In genomic region chr11:32591921-32592850, GRCm38 (mm10) we compare ENCODE assay signal across 9 mouse cellular contexts. TPM values are rescaled to one million over a fixed set of nuclear protein-coding genes. Genes with fewer than 3 reads are reported as not detected.
A peak's percentile ranks its signal among the peaks of the same experiment; 100 is the strongest.
DNase-seq lines count a peak whose midpoint lies in the region; ATAC-seq and TF ChIP-seq lines count a peak whose summit lies in the region.
"Had no signal": no experiment of that assay in that cellular context is flagged by ENCODE, and none has a peak within 500 bp of the region (broad histone marks: within the 10 kb centered on the region; RNA-seq: fewer than 3 reads in every experiment).

No protein-coding gene starts in this region.

- H3K27me3 ChIP-seq in liver, adult 2 months (ENCODE audit: control insufficient read depth, insufficient read depth, low read length), result no peaks in the 10 kb centered on the region
- no peaks in the 10 kb centered on the region for H3K27me3 ChIP-seq in liver, embryonic 11.5 days (replicated peaks; ENCODE audit: control insufficient read depth, insufficient read depth, low read length)
- no peaks in the 10 kb centered on the region for H3K27me3 ChIP-seq in liver, postnatal 0 days (ENCODE audit: insufficient read depth, low read length)
- H3K27me3 ChIP-seq: limb, embryonic 15.5 days had no signal

- no peaks in the 10 kb centered on the region for H3K36me3 ChIP-seq in liver, adult 2 months (ENCODE audit: control insufficient read depth, insufficient read depth, low read length)
- no peaks in the 10 kb centered on the region for H3K36me3 ChIP-seq in liver, embryonic 11.5 days (ENCODE audit: control insufficient read depth, insufficient read depth, low read length)
- peaks cover 16% of the 10 kb centered on the region for H3K36me3 ChIP-seq in liver, postnatal 0 days (replicated peaks; ENCODE audit: insufficient read depth, low read length)
- H3K36me3 ChIP-seq: limb, embryonic 15.5 days had no signal

- TF ChIP-seq POLR2A in liver, adult 2 months (IDR thresholded peaks at IDR 0.05; ENCODE audit: extremely low read depth, insufficient read depth, low read length), result no peak

- peak; percentile 24 to 40 for DNase-seq in adrenal gland, postnatal 36 days
- DNase-seq in adrenal gland, adult (ENCODE audit: inconsistent age in 2 of 2, low spot score in 1 of 2), result no peak
- no peak for DNase-seq in liver, adult 2 months (ENCODE audit: extremely low read depth, low read depth, low spot score)
- DNase-seq in liver, embryonic 11.5 days (ENCODE audit: low spot score), result no peak
- DNase-seq in liver, postnatal 0 days, result no peak
- no peak for DNase-seq in urinary bladder, postnatal 36 days (ENCODE audit: low spot score in 2 of 2)
- no peak for DNase-seq in heart, adult 11 months

- no peaks in the 10 kb centered on the region for H3K79me2 ChIP-seq in liver, adult 2 months (ENCODE audit: control insufficient read depth, insufficient read depth, low read length)

- peak; percentile 49 for TF ChIP-seq CTCF in liver, adult 2 months (IDR thresholded peaks at IDR 0.05; ENCODE audit: low read depth, low read length)
- TF ChIP-seq CTCF in liver, postnatal 0 days (IDR thresholded peaks at IDR 0.05; ENCODE audit: low read depth), result peak; percentile 60

- H3K9ac ChIP-seq in liver, adult 2 months (ENCODE audit: low read depth, low read length), result no peak overlapping the region
- no peak overlapping the region for H3K9ac ChIP-seq in liver, embryonic 11.5 days (ENCODE audit: low read depth, low read length)
- H3K9ac ChIP-seq in liver, postnatal 0 days (replicated peaks), result no peak overlapping the region
- H3K9ac ChIP-seq: limb, embryonic 15.5 days had no signal

- H3K4me3 ChIP-seq in liver, adult 2 months (ENCODE audit: insufficient read depth, low read depth, low read length), result no peak overlapping the region
- no peak overlapping the region for H3K4me3 ChIP-seq in liver, embryonic 11.5 days (ENCODE audit: low read depth, low read length)
- H3K4me3 ChIP-seq in liver, postnatal 0 days (ENCODE audit: low read depth, low read length), result no peak overlapping the region
- H3K4me3 ChIP-seq: limb, embryonic 15.5 days had no signal

- TF ChIP-seq EP300 in liver, postnatal 0 days (IDR thresholded peaks at IDR 0.05; ENCODE audit: low read depth), result no peak

- WGBS in liver, adult 2 months, result 87% methylated on average over 12 of the region's 12 CpGs
- 73% methylated on average over 12 of the region's 12 CpGs for WGBS in liver, embryonic 11.5 days
- 71% methylated on average over 12 of the region's 12 CpGs for WGBS in liver, postnatal 0 days (ENCODE audit: insufficient replicate concordance)

- no peak overlapping the region for H3K4me2 ChIP-seq in liver, embryonic 11.5 days
- H3K4me2 ChIP-seq in liver, postnatal 0 days (ENCODE audit: low read depth, low read length), result no peak overlapping the region
- H3K4me2 ChIP-seq: limb, embryonic 15.5 days had no signal

- H3K4me1 ChIP-seq in liver, adult 2 months (ENCODE audit: control insufficient read depth, insufficient read depth, low read length), result no peaks in the 10 kb centered on the region
- peaks cover 4% of the 10 kb centered on the region; the same call in 1 of the 2 replicates for H3K4me1 ChIP-seq in liver, embryonic 11.5 days (replicated peaks; ENCODE audit: control insufficient read depth, insufficient read depth, low read length)
- no peaks in the 10 kb centered on the region for H3K4me1 ChIP-seq in liver, postnatal 0 days (ENCODE audit: insufficient read depth)

- no peaks in the 10 kb centered on the region for H3K9me3 ChIP-seq in liver, embryonic 11.5 days (ENCODE audit: control insufficient read depth, low read length)
- H3K9me3 ChIP-seq in liver, postnatal 0 days (ENCODE audit: low read length), result 0 out of 2 replicates have a peak, but pooled peaks cover 3% of the 10 kb centered on the region
- H3K9me3 ChIP-seq: limb, embryonic 15.5 days had no signal

- ATAC-seq in liver, embryonic 11.5 days (replicated peaks; ENCODE audit: low FRiP score), result no peak
- ATAC-seq in cerebellum, adult (ENCODE audit: insufficient number of reproducible peaks, low FRiP score, low TSS enrichment), result peak; percentile 86
- ATAC-seq in liver, postnatal 0 days, result no peak

- no peak overlapping the region for H3K27ac ChIP-seq in liver, adult 2 months (replicated peaks; ENCODE audit: insufficient read depth, low read depth, low read length)
- H3K27ac ChIP-seq in liver, embryonic 11.5 days (ENCODE audit: low read depth, low read length), result no peak overlapping the region
- no peak overlapping the region for H3K27ac ChIP-seq in liver, postnatal 0 days (ENCODE audit: low read depth)
- H3K27ac ChIP-seq: limb, embryonic 15.5 days had no signal

RNA-seq across cellular contexts. Expression of gene Fbxw11, which starts 50.3 kb away (rescaled TPM):
- total RNA-seq in adrenal gland, postnatal 36 days (2021), result 100 to 1,000 TPM; 107 to 111 TPM
- 20.8 and 27.4 TPM in 2 replicates for total RNA-seq in liver, adult 2 months (2014; rRNA removed)
- polyA plus RNA-seq in liver, adult 2 months (2012; rRNA removed), result 20.3 and 22.5 TPM in 2 replicates
- polyA plus RNA-seq in liver, embryonic 11.5 days (2014; fragmentation: Nextera tagmentation; extraction: Ambion mirVana), result 44.2 and 54.1 TPM in 2 replicates
- 14.1 and 15.4 TPM in 2 replicates for polyA plus RNA-seq in liver, postnatal 0 days (2015; fragmentation: Nextera tagmentation; extraction: Ambion mirVana)

RNA-seq across cellular contexts. Expression of gene Stk10, which starts 59.1 kb away (rescaled TPM):
- total RNA-seq in adrenal gland, postnatal 36 days (2021), result 10 to 100 TPM in 1 of 2 experiments, 1 to 10 TPM in 1; 9.0 to 13.3 TPM
- 2.0 and 2.5 TPM in 2 replicates for total RNA-seq in liver, adult 2 months (2014; rRNA removed)
- polyA plus RNA-seq in liver, adult 2 months (2012; rRNA removed), result 2.0 and 2.4 TPM in 2 replicates
- 4.8 and 5.8 TPM in 2 replicates for polyA plus RNA-seq in liver, embryonic 11.5 days (2014; fragmentation: Nextera tagmentation; extraction: Ambion mirVana)
- polyA plus RNA-seq in liver, postnatal 0 days (2015; fragmentation: Nextera tagmentation; extraction: Ambion mirVana), result 2.2 and 2.3 TPM in 2 replicates

Comparison
In these comparisons a context has a peak if more than half of its experiments do, and no peak if none do; other contexts are left out.
1. DNase-seq: peak in adrenal gland, postnatal 36 days (2 of 2); none in adrenal gland, adult (0 of 2), liver, adult 2 months (single experiment), liver, embryonic 11.5 days (single experiment), liver, postnatal 0 days (single experiment), urinary bladder, postnatal 36 days (0 of 2) and heart, adult 11 months (single experiment).